Mouse (Mus musculus): Measurements from ENCODE around the gene Rab44.

DNA sequence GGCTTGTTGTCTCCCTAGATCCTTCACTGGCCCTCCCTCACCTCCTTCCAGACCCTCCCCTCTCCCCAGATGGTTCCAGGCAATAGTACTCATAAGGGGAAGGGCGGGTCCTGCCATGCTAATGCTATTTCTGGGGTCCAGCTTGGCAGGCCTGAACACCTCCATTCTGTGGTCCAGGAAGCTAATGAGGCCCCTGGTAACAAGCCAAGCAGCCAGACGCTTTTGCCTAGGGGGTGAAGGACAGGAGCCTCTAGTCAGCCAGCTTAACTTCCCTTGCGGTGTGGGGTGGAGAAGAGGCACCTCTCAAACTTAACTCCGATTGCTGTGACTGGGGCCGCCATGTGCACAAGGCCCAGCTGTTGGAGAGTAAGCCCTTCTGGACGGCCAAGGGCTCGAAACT is 35.8 kb downstream of the Rab44 start:
- TF ChIP-seq CTCF (IDR thresholded peaks at IDR 0.05; ENCODE audit: low read depth) (no peak), EP300 (optimal IDR thresholded peaks at IDR 0.05) (no peak)
